Mouse (Mus musculus) G1E (cell line): Measurements from ENCODE around the gene Foxn4. TPM values are rescaled to one million over a fixed set of nuclear protein-coding genes. Genes with fewer than 3 reads are reported as not detected.

ENCODE experiments used
- ATAC-seq: 2 replicates; pipeline ENCODE4 v1.8.0; 2016; ENCODE audit warnings: mild to moderate bottlenecking; ENCODE audit not compliant: insufficient number of reproducible peaks, poor library complexity, low FRiP score, severe bottlenecking; ENCODE audit errors: extremely low read depth
- DNase-seq: peaks from one replicate; pipeline ENCODE4 v3.0.0; 2012; ENCODE audit warnings: low spot score
- H3K27me3 ChIP-seq: 2 replicates; pipeline ENCODE4 v1.6.1; 2012; ENCODE audit warnings: mild to moderate bottlenecking, low read length, inconsistent platforms; ENCODE audit not compliant: insufficient read depth
- H3K36me3 ChIP-seq: replicated peaks from 2 replicates; pipeline ENCODE3; 2012; ENCODE audit warnings: mild to moderate bottlenecking, inconsistent platforms
- H3K4me1 ChIP-seq: 2 replicates; pipeline ENCODE4 v1.6.1; 2012; ENCODE audit warnings: low read depth, low read length, inconsistent platforms, mixed read lengths; ENCODE audit not compliant: insufficient read depth
- H3K4me3 ChIP-seq: 2 replicates; pipeline ENCODE4 v1.5.1; 2012; ENCODE audit warnings: low read depth, mild to moderate bottlenecking, inconsistent platforms, low read length, moderate library complexity, mixed read lengths
- H3K9me3 ChIP-seq: replicated peaks from 2 replicates; pipeline ENCODE4 v1.6.1; 2012; ENCODE audit warnings: inconsistent platforms
- CTCF ChIP-seq: IDR thresholded peaks from 2 replicates; pipeline ENCODE4 v1.5.1; 2012; ENCODE audit warnings: low read depth, low read length, inconsistent platforms, mixed read lengths
- GATA1 ChIP-seq: IDR thresholded peaks from 2 replicates; pipeline ENCODE4 v1.6.1; 2012; ENCODE audit warnings: borderline replicate concordance, low read length, inconsistent platforms, mixed read lengths
- GATA2 ChIP-seq: IDR thresholded peaks from 2 replicates; pipeline ENCODE4 v1.6.1; 2012; ENCODE audit warnings: low read depth, low read length, inconsistent platforms, borderline replicate concordance
- POLR2AphosphoS5 ChIP-seq: IDR thresholded peaks from 2 replicates; pipeline ENCODE4 v1.6.1; 2012; ENCODE audit warnings: low read depth, low read length, inconsistent platforms; ENCODE audit not compliant: insufficient replicate concordance
- TAL1 ChIP-seq: conservative IDR thresholded peaks from 2 replicates; pipeline ENCODE4 v1.6.1; 2012; ENCODE audit warnings: low read depth, low read length, inconsistent platforms, mixed read lengths
- polyA plus RNA-seq: library from polyadenylated mRNA; stranded (reverse); fragments of >175 nt; gene quantifications from 2 replicates; pipeline ENCODE4 v1.2.3, GENCODE M21; 2012
- total RNA-seq, 2 experiments: library from RNA; stranded (forward) in 1 of 2; stranded (reverse) in 1 of 2; fragments of 200-1000 nt in 1 of 2; fragments of >200 nt in 1 of 2; fragmentation: Nextera tagmentation in 1 of 2; gene quantifications; 2 replicates each; pipeline ENCODE4 v1.2.3; 2014 to 2017

Foxn4 gene
- total and polyA plus RNA-seq, 3 experiments: 0.05 TPM; not detected in 2

DNA sequence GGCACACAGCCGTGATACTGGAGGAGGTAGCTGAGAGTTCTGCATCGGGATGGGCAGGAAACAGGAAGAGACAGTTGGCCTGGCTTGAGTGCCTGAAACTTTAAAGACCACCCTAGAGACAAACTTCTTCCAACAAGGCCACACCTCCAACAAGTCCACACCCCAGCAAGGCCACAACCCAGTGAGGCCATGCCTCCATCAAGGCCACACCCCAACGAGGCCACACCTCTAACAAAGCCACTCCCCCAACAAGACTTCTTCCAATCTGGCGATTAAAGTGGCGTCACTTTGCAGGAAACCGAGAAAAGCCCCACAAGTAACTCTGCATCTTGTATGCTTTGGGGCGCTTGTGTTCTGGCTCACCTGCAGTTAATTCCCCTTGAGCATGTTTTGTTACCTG, 34.7 kb downstream of the Foxn4 start:
- no peaks in the 10 kb centered on the region for H3K4me1 ChIP-seq
- no peak for ATAC-seq
- H3K36me3 ChIP-seq: no peaks in the 10 kb centered on the region
- H3K27me3 ChIP-seq: peaks cover 2% of the 10 kb centered on the region
- DNase-seq: no peak
- H3K4me3 ChIP-seq: no peak overlapping the region
- no peaks in the 10 kb centered on the region for H3K9me3 ChIP-seq
- no peak for TF ChIP-seq GATA2

DNA sequence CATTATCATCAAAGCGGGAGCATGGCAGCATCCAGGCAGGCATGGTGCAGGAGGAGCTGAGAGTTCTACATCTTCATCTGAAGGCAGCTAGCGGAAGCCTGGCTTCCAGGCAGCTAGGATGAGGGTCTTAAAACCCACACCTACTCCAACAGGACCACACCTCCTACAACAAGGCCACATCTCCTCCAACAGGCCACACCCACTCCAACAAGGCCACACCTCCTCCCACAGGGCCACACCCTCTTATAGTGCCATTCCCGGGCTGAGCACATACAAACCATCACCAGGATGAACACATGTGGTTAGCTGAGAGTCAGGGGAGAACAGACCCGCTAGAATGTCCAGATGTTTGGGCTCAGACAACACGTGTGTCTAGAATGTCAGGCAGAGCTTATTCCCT, 44.7 kb downstream of the Foxn4 start:
- TF ChIP-seq CTCF (no peak), POLR2AphosphoS5 (no peak), GATA1 (no peak), TAL1 (no peak), GATA2 (no peak)
- H3K4me3 ChIP-seq: no peak overlapping the region
- H3K9me3 ChIP-seq: peaks cover 17% of the 10 kb centered on the region
- H3K36me3 ChIP-seq: no peaks in the 10 kb centered on the region
- H3K4me1 ChIP-seq: no peaks in the 10 kb centered on the region
- DNase-seq: no peak
- peaks cover 5% of the 10 kb centered on the region; the same call in 1 of the 2 replicates for H3K27me3 ChIP-seq
- no peak for ATAC-seq

DNA sequence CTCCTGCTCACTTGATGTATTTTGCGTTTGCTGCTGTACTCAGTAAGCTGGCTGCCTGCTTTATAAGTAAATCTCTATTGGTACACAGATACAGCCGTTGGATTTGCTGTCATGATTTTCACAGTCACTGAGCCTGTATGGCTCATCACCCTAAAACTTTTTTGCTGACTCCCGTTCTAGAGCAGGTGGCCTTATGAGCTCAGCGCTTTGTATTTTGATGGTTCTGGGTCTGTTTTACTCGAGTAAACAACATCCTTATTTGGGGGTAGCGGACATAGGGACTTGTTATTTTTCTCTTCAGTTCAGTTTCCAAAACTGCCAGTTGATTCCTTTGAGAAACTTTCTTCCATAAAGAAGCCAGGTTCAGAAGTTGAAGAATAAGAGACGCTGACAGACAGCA, 47.6 kb downstream of the Foxn4 start:
- TF ChIP-seq GATA2 (no peak), CTCF (no peak), POLR2AphosphoS5 (no peak), TAL1 (no peak), GATA1 (no peak)
- DNase-seq (no peak), ATAC-seq (no peak)
- peaks cover 5% of the 10 kb centered on the region; the same call in 1 of the 2 replicates for H3K27me3 ChIP-seq
- peaks cover 19% of the 10 kb centered on the region for H3K9me3 ChIP-seq
- no peaks in the 10 kb centered on the region for H3K4me1 ChIP-seq
- H3K36me3 ChIP-seq: no peaks in the 10 kb centered on the region
- H3K4me3 ChIP-seq: no peak overlapping the region

DNA sequence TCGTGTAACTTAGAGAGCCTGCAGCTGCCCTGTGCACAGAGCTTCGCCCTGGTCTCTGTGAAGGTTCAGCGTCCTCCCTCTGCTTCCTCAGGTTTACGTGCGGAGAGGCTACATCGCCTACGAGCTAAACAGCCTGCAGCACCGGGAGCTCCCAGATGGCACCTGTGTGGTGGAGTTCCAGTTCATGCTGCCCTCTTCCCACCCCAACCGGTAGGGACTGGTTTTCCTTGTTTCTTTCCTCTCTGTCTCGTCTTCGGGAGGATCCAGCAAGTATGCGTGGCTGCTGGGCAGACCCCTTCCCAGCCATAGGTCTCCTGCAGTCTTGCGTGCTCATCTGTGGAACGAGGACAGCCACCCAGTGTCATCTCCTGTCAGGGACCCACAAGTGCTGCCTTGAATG, 54.8 kb downstream of the Foxn4 start:
- no peak for TF ChIP-seq CTCF
- H3K4me3 ChIP-seq: no peak overlapping the region
- peaks cover under 1% of the 10 kb centered on the region; the same call in 1 of the 2 replicates for H3K4me1 ChIP-seq
- DNase-seq (no peak), ATAC-seq (no peak)
- peaks cover 1% of the 10 kb centered on the region; the same call in 1 of the 2 replicates for H3K9me3 ChIP-seq
- no peaks in the 10 kb centered on the region; the same call in 1 of the 2 replicates for H3K27me3 ChIP-seq
- no peaks in the 10 kb centered on the region for H3K36me3 ChIP-seq

DNA sequence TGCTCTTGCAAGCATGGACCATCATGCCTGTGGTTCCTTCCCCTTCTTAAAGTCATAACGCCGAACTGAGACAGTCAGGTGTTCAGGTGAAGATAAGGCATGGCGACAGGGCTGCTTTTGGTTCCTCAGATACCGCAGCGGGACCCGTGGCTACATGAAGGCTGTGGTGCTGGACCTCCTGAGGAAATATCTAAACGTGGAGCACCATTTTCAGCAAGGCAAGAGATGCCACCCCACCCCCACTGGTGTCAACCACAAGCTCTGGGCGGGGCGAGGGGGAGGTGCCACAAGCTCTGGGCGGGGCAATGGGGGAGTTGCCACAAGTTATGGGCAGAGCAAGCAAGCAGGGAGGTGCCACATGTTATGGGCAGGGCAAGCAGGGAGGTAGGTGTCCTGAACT, 60.4 kb downstream of the Foxn4 start:
- no peak for ATAC-seq
- Histone ChIP-seq H3K36me3 (no peaks in the 10 kb centered on the region), H3K4me3 (peak overlapping the region; percentile 30; the same call in 1 of the 2 replicates), H3K27me3 (peaks cover 5% of the 10 kb centered on the region; the same call in 1 of the 2 replicates), H3K9me3 (no peaks in the 10 kb centered on the region), H3K4me1 (peaks cover 11% of the 10 kb centered on the region)
- peak; percentile 17 for DNase-seq
- TF ChIP-seq POLR2AphosphoS5 (no peak), CTCF (no peak), TAL1 (no peak), GATA2 (no peak), GATA1 (no peak)

DNA sequence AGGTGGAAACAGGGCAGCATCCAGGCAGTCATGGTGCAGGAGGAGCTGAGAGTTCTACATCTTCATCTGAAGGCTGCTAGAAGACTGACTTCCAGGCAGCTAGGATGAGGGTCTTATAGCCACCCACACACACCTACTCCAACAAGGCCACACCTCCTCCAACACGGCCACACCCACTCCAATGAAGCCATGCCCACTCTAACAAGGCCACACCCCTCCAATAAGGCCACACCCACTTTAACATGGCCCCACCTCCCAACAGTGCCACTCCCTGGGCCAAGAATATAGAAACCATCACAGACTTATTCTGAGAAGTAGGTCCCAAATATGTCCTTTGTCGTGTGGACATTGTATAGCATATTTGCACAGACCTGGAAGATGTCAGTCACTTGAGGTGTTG, 67.4 kb downstream of the Foxn4 start:
- no peak overlapping the region for H3K4me3 ChIP-seq
- peaks cover 5% of the 10 kb centered on the region; the same call in 1 of the 2 replicates for H3K27me3 ChIP-seq
- ATAC-seq (no peak), DNase-seq (no peak)
- no peaks in the 10 kb centered on the region for H3K36me3 ChIP-seq
- no peaks in the 10 kb centered on the region for H3K9me3 ChIP-seq
- TF ChIP-seq GATA1: no peak
- TF ChIP-seq GATA2: no peak
- TF ChIP-seq POLR2AphosphoS5: no peak
- no peak for TF ChIP-seq CTCF
- TF ChIP-seq TAL1: no peak
- H3K4me1 ChIP-seq: no peaks in the 10 kb centered on the region

Other genes with a start within 250 kb of the Foxn4 start
- gene Usp30, start 208.3 kb downstream of the Foxn4 start, total RNA-seq (2014; fragmentation: Nextera tagmentation): 11.8 and 19.3 TPM in 2 replicates
- gene Usp30, start 208.3 kb downstream of the Foxn4 start, total RNA-seq (2017): 7.6 and 9.0 TPM in 2 replicates
- gene Usp30, start 208.3 kb downstream of the Foxn4 start, polyA plus RNA-seq: 9.9 TPM in 2 replicates
- gene Svop, start 182.2 kb downstream of the Foxn4 start, total RNA-seq (2014; fragmentation: Nextera tagmentation): not detected in 2 replicates
- gene Svop, start 182.2 kb downstream of the Foxn4 start, total RNA-seq (2017): 0.05 and 0.06 TPM in 2 replicates
- not detected in 2 replicates for gene Svop, start 182.2 kb downstream of the Foxn4 start, polyA plus RNA-seq
- 6.8 and 8.2 TPM in 2 replicates for gene Alkbh2, start 145.6 kb downstream of the Foxn4 start, total RNA-seq (2014; fragmentation: Nextera tagmentation)
- 3.7 and 7.1 TPM in 2 replicates for gene Alkbh2, start 145.6 kb downstream of the Foxn4 start, total RNA-seq (2017)
- gene Alkbh2, start 145.6 kb downstream of the Foxn4 start, polyA plus RNA-seq: 19.0 and 20.5 TPM in 2 replicates
- 13.9 and 16.5 TPM in 2 replicates for gene Ung, start 143.4 kb downstream of the Foxn4 start, total RNA-seq (2014; fragmentation: Nextera tagmentation)
- gene Ung, start 143.4 kb downstream of the Foxn4 start, total RNA-seq (2017): 17.6 and 19.5 TPM in 2 replicates
- 87.8 and 89.3 TPM in 2 replicates for gene Ung, start 143.4 kb downstream of the Foxn4 start, polyA plus RNA-seq
- 0.34 and 2.6 TPM in 2 replicates for gene Acacb, start 127.3 kb downstream of the Foxn4 start, total RNA-seq (2014; fragmentation: Nextera tagmentation)
- gene Acacb, start 127.3 kb downstream of the Foxn4 start, total RNA-seq (2017): 0.35 and 0.76 TPM in 2 replicates
- gene Acacb, start 127.3 kb downstream of the Foxn4 start, polyA plus RNA-seq: 0.43 and 0.55 TPM in 2 replicates
- not detected in 2 replicates for gene Myo1h, start 15.4 kb upstream of the Foxn4 start, total RNA-seq (2014; fragmentation: Nextera tagmentation)
- 0.66 and 0.87 TPM in 2 replicates for gene Myo1h, start 15.4 kb upstream of the Foxn4 start, total RNA-seq (2017)
- gene Myo1h, start 15.4 kb upstream of the Foxn4 start, polyA plus RNA-seq: not detected in 2 replicates
- 18.4 and 29.8 TPM in 2 replicates for gene Kctd10, start 106.7 kb upstream of the Foxn4 start, total RNA-seq (2014; fragmentation: Nextera tagmentation)
- gene Kctd10, start 106.7 kb upstream of the Foxn4 start, total RNA-seq (2017): 40.8 and 44.1 TPM in 2 replicates
- gene Kctd10, start 106.7 kb upstream of the Foxn4 start, polyA plus RNA-seq: 60.6 and 64.1 TPM in 2 replicates
- 59.4 and 65.0 TPM in 2 replicates for gene Ube3b, start 106.8 kb upstream of the Foxn4 start, total RNA-seq (2014; fragmentation: Nextera tagmentation)
- 20.2 and 20.9 TPM in 2 replicates for gene Ube3b, start 106.8 kb upstream of the Foxn4 start, total RNA-seq (2017)
- 51.3 and 61.3 TPM in 2 replicates for gene Ube3b, start 106.8 kb upstream of the Foxn4 start, polyA plus RNA-seq
- 9.1 and 10.6 TPM in 2 replicates for gene Mmab, start 170.3 kb upstream of the Foxn4 start, total RNA-seq (2014; fragmentation: Nextera tagmentation)
- 14.5 and 17.8 TPM in 2 replicates for gene Mmab, start 170.3 kb upstream of the Foxn4 start, total RNA-seq (2017)
- gene Mmab, start 170.3 kb upstream of the Foxn4 start, polyA plus RNA-seq: 23.1 and 29.5 TPM in 2 replicates
- 5.9 and 6.4 TPM in 2 replicates for gene Mvk, start 170.5 kb upstream of the Foxn4 start, total RNA-seq (2014; fragmentation: Nextera tagmentation)
- gene Mvk, start 170.5 kb upstream of the Foxn4 start, total RNA-seq (2017): 23.4 and 25.6 TPM in 2 replicates
- 32.6 and 39.4 TPM in 2 replicates for gene Mvk, start 170.5 kb upstream of the Foxn4 start, polyA plus RNA-seq